Mouse (Mus musculus) adrenal gland, postnatal 36 days (tissue): ENCODE measurements around the gene Eva1b. TPM values are rescaled to one million over a fixed set of nuclear protein-coding genes. Genes with fewer than 3 reads are reported as not detected.

Source experiments
- DNase-seq, 2 experiments: peaks; one replicate each; pipeline ENCODE4 v3.0.0; 2021; ENCODE audit warnings: mixed read lengths in 1 of 2
- long read RNA-seq, 2 experiments: library from polyadenylated mRNA; stranded (forward); transcript quantifications; one replicate each; pipeline ENCODE4 v2.0.0; 2021; ENCODE audit warnings: borderline sequencing depth in 2 of 2
- total RNA-seq, 2 experiments: library from RNA; stranded (reverse); gene quantifications; 2 replicates each; pipeline ENCODE4 v1.2.3; 2021

Eva1b gene
- total RNA-seq = 10 to 100 TPM; 24.1 to 29.0 TPM
- long read RNA-seq, experiment 1, transcript Eva1b-203 (3 exons, 1,364 nt) = major isoform, 31 of 54 reads
- long read RNA-seq, experiment 1, transcript Eva1b-202 (2 exons, 1,144 nt) = minor isoform, 10 of 54 reads
- long read RNA-seq, experiment 1, transcript Eva1b-201 (3 exons, 1,689 nt) = minor isoform, 12 of 54 reads
- long read RNA-seq, experiment 1, partial matches to known transcripts = 1 of 54 reads
- long read RNA-seq, experiment 1, other reads (novel, unspliced or antisense) = 0 of 54 reads
- long read RNA-seq, experiment 2, transcript Eva1b-203 (3 exons, 1,364 nt) = major isoform, 13 of 26 reads
- long read RNA-seq, experiment 2, partial matches to known transcripts = 0 of 26 reads
- long read RNA-seq, experiment 2, other reads (novel, unspliced or antisense) = 6 of 26 reads

GRCm38 (mm10) chr4:126147533-126148160, at the start of gene Eva1b:
Eva1b (plus strand) TSS chr4:126147744.
- DNase-seq = peak; percentile 53 to 73

GRCm38 (mm10) chr4:126099365-126099764, 48.2 kb upstream of the Eva1b start:
- DNase-seq = no peak

- no peak for DNase-seq
These were observed 46.8 kb upstream of the Eva1b start for GRCm38 (mm10) chr4:126100764-126101163.

DNA sequence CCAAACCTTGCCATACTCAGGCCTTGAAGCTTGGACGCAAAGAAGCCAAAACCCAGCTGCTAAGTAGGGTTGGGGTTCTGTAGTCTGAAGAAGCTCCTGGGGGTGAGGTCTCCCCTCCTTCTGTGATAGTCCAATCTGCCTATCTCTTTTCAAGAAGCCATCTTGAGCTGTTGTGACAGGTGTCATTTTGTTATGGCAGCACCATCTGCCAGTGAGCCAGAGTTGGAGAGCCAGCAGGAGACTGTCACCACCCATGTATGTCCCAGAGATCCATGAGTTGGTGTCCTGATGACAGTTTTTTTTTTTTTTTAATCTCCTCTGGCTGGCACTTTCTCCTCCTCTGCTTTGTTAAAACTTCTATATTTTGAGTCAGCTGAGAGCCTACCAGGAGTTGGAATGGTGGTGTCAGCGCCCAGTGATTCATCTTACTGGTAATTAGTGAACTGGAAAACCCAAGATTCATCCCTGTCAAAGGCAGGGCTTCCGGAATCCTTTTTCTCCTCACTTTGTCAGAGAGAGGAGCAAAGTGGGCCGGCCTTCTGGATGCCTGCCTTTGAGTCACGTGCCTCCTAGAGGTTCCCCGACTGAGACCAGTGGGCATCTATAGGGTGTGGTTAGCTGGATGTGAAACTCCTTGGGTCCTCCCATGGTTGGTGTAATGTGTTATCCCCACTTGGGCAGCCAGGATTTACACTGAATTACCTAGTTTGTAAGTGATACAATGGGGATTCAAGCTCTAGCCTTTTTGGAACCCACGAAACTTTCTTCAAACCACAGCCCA, 45.3 kb upstream of the Eva1b start:
- DNase-seq = peak; percentile 42 to 54

- DNase-seq = peak; percentile 96
These were observed 44.4 kb upstream of the Eva1b start for GRCm38 (mm10) chr4:126103057-126103581.

GRCm38 (mm10) chr4:126103590-126104068, 43.9 kb upstream of the Eva1b start, which contains the start of gene Stk40:
Stk40 (plus strand) TSS chr4:126103957.
- DNase-seq = peak; percentile 96

DNA sequence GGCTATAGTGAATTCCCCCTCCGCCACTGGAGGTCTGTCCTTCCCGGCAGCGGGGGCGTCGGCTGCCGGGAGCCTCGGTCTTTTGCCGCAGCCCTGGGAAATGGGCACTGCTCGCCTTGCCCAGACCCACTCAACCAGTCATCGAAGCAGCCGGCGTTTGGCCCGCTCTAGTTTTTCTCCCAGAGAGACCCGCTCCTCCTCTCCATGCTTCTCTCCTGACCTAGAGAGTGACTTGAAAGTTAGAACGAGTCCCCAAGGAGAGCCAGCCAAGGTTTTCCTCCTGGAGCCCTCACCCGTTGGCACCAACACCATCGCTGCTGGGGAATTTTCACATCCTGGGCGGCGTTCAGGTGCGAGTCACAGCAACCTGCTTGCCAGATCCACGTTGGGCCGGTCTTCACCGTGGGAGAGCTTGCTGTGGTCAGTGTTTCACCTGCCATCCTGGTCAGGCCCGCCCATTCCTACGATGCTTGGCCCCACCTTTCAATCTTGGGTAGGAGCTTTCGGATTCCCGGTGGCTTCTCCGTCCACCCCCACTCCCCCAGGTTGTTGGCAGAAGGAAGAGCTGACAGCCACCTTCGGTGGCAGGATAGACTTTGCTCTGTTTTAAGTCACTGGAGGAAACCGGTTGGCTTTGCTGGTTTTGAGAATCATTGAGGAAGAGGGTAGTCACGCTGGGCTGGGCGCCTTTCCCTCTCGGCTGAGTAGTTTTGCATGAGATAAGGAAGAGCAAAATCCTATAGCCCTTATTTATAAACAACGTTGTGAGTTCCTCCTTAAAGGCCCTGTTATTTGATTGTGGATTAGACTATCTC, 43.1 kb upstream of the Eva1b start:
- peak; percentile 41 to 42 for DNase-seq

GRCm38 (mm10) chr4:126105131-126105783, 42.3 kb upstream of the Eva1b start:
- DNase-seq = peak in 1 of 2 experiments; percentile 31

- DNase-seq = peak; percentile 37 to 72
These were observed 39.3 kb upstream of the Eva1b start for GRCm38 (mm10) chr4:126108061-126108740.

DNA sequence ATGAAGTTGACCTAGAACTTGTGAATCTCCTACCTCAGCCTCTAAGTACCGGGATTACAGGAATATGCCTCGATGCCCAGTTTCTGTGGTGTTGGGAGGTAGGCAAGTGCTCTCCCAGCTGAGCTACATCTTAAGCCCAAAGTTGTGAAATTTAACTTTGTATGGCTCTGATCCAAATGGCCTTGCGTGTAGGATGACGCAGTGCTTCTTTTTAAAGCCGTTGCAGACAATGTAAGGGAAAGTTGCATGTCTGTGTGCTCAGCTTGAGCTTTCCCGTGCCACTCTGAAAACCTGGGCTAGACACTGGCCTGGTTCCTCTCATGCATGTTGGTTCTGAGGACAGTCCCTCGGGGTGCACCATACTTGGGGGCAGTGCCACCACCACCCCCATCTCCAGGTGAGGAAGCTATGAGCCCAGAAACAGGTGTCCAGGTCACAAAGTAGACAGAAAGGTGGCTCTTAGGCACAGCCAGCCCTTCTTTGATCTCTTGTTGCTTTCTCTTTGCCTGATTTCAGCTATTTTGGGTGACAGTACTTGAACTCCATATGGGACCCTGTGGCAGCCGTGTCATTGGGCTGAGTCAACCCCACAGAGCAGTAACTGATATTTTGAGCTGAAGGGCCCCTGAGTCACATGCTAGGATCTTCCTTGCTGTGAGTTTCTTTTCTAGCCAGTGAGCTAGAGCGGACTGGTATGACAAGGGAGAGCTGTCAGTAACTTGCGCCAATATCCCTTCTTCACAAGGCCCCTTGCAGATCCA, 37.8 kb upstream of the Eva1b start:
- peak; percentile 59 to 60 for DNase-seq

- DNase-seq = peak; percentile 87 to 91
These were observed 37.0 kb upstream of the Eva1b start for GRCm38 (mm10) chr4:126110374-126111152.

GRCm38 (mm10) chr4:126111153-126111549, 36.4 kb upstream of the Eva1b start:
- peak; percentile 55 to 71 for DNase-seq

- DNase-seq = no peak
These were observed 34.3 kb upstream of the Eva1b start for GRCm38 (mm10) chr4:126113243-126113642.

GRCm38 (mm10) chr4:126113943-126114342, 33.6 kb upstream of the Eva1b start:
- DNase-seq = peak; percentile 71 to 84

DNA sequence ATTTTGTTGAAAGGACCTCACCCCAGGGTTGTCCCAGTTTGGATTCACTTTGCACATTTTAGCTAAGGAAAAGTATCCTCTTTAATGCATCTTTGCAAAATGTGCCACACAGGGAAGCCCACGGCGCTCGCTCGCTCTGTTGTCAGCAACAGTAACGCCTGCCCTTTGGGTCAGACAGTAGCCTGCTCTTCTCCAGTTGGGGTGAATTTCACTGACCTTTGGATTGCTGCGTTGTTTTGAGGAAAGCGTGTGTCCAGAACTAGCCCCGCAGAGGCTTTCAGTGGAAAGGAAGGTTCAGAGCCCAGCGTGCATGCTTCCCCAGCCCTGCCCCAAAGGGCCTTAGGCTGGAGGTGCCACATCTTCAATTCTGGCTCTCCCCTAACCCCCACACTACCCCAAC, 32.1 kb upstream of the Eva1b start:
- DNase-seq = no peak

GRCm38 (mm10) chr4:126115871-126116521, 31.5 kb upstream of the Eva1b start:
- no peak for DNase-seq

- no peak for DNase-seq
These were observed 30.4 kb upstream of the Eva1b start for GRCm38 (mm10) chr4:126117116-126117515.

DNA sequence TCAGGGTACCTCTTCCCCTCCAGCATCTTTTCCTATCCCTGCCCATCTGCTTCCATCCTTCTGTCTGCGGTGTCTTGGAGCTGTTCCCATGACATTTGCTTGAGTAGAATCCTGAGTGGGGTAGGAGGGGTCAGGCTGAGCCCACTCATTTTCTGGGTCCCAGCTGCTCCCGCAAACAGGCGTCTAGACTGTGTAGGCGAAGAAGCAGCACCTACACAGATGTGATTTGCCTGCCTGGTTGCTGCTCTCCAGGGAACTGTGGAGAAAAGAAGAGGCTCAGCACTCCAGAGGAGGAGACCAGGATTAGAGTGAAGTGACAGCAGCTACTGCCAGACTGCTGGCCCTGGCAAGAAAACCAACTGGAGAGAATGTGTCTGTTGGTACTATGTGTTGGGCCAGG, 28.9 kb upstream of the Eva1b start:
- DNase-seq = no peak
